Mouse (Mus musculus) adrenal gland, postnatal 36 days (tissue): Measurements from ENCODE around the gene Gm3383. TPM values are rescaled to one million over a fixed set of nuclear protein-coding genes. Genes with fewer than 3 reads are reported as not detected.
"Not testable (repeated sequence)": the region's sequence is repeated elsewhere in the genome, so short reads cannot be mapped to it uniquely, and the experiment has no call there.

Source experiments
- DNase-seq, 2 experiments: peaks; one replicate each; pipeline ENCODE4 v3.0.0; 2021; ENCODE audit warnings: mixed read lengths in 1 of 2
- long read RNA-seq, 2 experiments: library from polyadenylated mRNA; stranded (forward); transcript quantifications; one replicate each; pipeline ENCODE4 v2.0.0; 2021; ENCODE audit warnings: borderline sequencing depth in 2 of 2
- total RNA-seq, 2 experiments: library from RNA; stranded (reverse); gene quantifications; 2 replicates each; pipeline ENCODE4 v1.2.3; 2021

Gm3383 gene
- under 1 TPM; 0.43 to 0.46 TPM for total RNA-seq
- long read RNA-seq, experiment 1 = 0 reads
- long read RNA-seq, experiment 2 = 0 reads

DNA sequence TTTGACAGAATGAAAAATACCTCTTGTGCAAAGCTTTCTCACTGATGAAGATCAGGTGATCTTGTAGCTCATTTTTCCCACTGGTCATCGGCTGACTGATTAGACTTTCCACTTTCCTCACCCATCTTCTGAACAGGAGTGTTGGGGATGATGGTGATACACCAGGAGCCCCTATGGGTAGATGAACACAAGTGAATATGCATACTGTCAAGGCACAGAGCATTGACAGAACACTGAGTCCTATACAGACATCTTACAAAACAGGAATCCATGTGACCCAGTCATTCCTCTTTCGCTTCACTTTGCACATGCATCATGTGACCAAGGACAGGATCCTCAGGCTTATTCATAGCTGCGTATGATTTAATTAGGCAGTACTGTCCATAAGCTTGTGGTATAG lies at the start of gene Gm3383:
TSS of gene Gm3383 (minus strand) at position 101 of the 400 bp plus-strand sequence.
- DNase-seq = not testable (repeated sequence)

DNA sequence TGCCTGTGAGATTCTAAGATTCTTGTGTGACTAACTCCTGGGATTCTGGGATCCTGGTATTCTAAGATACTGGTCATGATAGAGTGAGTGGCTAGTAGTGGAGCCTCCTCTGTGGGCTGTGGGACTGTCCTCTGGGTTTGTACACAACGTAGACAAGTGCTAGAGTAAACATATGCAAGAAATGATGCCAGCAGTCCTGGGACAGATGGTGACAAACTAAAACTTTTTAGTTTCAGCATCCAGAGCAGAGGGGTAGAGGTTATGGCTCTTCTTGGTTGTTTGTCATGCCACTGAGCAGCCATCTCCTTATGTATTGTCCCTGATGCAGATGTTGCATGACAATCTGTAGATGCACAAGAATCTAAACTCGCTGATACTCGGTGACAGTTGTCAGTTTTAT lies 48.1 kb upstream of the Gm3383 start:
- DNase-seq = not testable (repeated sequence)

DNA sequence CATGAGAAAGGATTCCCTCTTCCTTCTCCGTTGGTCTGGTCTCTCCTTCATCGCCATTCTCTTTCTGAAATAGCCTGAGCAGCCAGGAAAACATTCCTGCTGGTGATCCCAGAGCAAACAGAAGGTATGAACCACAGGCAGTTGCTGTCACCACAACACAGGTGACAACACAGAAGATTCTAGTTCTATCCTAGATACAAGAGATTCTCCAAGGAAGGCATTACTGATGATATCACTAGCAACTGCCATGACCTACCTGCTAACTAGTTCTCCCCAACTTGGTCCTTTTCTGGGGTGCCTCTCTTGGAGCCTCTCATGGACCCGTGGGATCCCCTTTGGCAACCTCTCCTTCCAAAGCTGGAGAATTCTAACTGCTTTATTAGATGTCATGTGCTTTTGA lies 22.4 kb upstream of the Gm3383 start, which contains the start of gene Gm3424:
TSS of gene Gm3424 (minus strand) at position 101 of the 400 bp plus-strand sequence.
- not testable (repeated sequence) for DNase-seq

DNA sequence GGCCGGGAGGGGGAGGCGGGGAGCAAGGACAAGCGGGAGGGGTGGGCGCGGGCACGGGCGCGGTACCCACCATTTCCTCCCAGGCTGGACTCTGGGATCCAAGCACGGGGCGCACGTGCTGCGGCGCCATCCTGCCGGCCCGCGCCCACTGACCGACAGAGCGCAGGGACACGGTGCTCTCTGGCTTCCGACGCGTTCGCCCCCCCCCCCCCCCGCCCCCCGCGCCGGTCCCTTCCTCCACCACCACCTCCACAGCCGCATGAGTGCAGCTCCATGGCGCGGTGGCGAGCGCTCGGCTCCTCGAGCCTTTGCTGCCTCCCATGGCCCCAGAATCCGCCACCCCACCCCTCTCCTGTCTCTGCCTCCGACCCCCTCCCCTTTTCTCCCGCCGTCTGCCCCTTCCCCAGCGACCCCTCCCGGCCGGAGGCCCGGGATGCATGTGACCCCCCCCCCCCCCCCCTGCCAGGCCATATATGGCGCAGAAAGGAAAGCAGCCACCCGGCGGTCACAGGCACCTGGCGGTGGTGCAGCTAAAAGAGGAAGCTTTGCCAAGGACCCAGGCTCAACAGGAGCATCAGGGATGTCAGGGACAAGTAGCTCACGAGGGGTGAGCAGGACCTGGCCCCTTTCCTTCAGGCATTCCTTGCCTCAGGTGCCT lies 5.0 kb upstream of the Gm3383 start:
- not testable (repeated sequence) for DNase-seq

DNA sequence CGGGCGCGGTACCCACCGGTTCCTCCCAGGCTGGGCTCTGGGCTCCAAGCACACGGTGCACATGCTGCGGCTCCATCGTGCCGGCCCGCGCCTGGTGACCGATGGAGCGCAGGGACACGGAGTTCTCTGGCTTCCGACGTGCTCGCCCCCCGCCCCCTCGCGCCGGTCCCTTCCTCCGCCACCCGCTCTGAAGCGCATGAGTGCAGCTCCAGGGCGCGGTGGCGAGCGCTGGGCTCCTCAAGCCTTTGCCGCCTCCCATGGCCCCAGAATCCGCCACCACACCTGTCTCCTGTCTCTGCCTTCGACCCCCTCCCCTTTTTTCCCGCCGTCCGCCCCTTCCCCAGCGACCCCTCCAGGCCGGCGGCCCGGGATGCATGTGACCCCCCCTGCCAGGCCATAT lies 66.3 kb downstream of the Gm3383 start, which contains the start of gene Gm3373:
TSS of gene Gm3373 (minus strand) at position 101 of the 400 bp plus-strand sequence.
- DNase-seq = not testable (repeated sequence)

DNA sequence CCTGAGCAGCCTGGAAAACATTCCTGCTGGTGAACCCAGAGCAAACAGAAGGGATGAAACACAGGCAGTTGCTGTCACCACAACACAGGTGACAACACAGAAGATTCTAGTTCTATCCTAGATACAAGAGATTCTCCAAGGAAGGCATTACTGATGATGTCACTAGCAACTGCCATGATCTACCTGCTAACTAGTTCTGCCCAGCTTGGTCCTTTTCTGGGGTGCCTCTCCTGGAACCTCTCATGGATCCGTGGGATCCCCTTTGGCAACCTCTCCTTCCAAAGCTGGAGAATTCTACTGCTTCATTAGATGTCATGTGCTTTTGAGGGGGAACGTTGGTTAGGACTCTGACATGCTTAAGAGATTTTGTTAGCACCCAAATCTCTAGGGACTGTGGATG lies 120.4 kb downstream of the Gm3383 start, which contains the start of gene Gm9603:
TSS of gene Gm9603 (minus strand) at position 101 of the 400 bp plus-strand sequence.
- not testable (repeated sequence) for DNase-seq

DNA sequence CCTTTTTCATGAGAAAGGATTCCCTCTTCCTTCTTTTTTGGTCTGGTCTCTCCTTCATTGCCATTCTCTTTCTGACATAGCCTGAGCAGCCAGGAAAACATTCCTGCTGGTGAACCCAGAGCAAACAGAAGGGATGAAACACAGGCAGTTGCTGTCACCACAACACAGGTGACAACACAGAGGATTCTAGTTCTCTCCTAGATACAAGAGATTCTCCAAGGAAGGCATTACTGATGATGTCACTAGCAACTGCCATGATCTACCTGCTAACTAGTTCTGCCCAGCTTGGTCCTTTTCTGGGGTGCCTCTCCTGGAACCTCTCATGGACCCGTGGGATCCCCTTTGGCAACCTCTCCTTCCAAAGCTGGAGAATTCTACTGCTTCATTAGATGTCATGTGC lies 174.9 kb downstream of the Gm3383 start, which contains the start of gene Gm8265:
TSS of gene Gm8265 (minus strand) at position 101 of the 400 bp plus-strand sequence.
- DNase-seq = not testable (repeated sequence)

Other genes starting within 250 kb of the Gm3383 start
- gene Gm8265, start 175.0 kb downstream of the Gm3383 start, total RNA-seq = not detected
- gene Gm9603, start 120.5 kb downstream of the Gm3383 start, total RNA-seq = not detected
- gene Gm3373, start 66.4 kb downstream of the Gm3383 start, total RNA-seq = under 1 TPM in 1 of 2 experiments, not detected in 1; 0.30 TPM
- gene Gm3424, start 22.3 kb upstream of the Gm3383 start, total RNA-seq = not detected
- gene Gm8237, start 72.4 kb upstream of the Gm3383 start, total RNA-seq = under 1 TPM in 1 of 2 experiments, not detected in 1; 0.20 TPM
- gene Gm3248, start 153.8 kb upstream of the Gm3383 start, total RNA-seq = under 1 TPM in 1 of 2 experiments, not detected in 1; 0.20 TPM
- not detected for gene Gm3453, start 171.2 kb upstream of the Gm3383 start, total RNA-seq